Mouse (Mus musculus) heart, embryonic 14.5 days (tissue): Measurements from ENCODE around the gene Cacng7. TPM values are rescaled to one million over a fixed set of nuclear protein-coding genes. Genes with fewer than 3 reads are reported as not detected.
"Not testable (repeated sequence)": the region's sequence is repeated elsewhere in the genome, so short reads cannot be mapped to it uniquely, and the experiment has no call there.

Experiments used
- ATAC-seq: fragments of 200-750 bp; cut with Nextera tagmentation; 2 replicates; pipeline ENCODE4 v1.8.0; 2017; ENCODE audit warnings: low read depth, moderate TSS enrichment; ENCODE audit not compliant: insufficient number of reproducible peaks, insufficient read depth, low FRiP score
- H3K27ac ChIP-seq, 2 experiments: fragments of 200-500 bp in 1 of 2; fragments of 300-500 bp in 1 of 2; sonication (generic) in 1 of 2; replicated peaks in 1 of 2; 2 replicates each; pipeline ENCODE4 v1.5.1; 2012 to 2014; ENCODE audit warnings: low read depth in 2 of 2, low read length in 2 of 2, control low read depth in 1 of 2, mild to moderate bottlenecking in 1 of 2, mixed read lengths in 1 of 2; ENCODE audit not compliant: control insufficient read depth in 1 of 2, insufficient read depth in 1 of 2
- H3K27me3 ChIP-seq: fragments of 300-500 bp; sonication (generic); 2 replicates; pipeline ENCODE4 v1.6.1; 2014; ENCODE audit warnings: mild to moderate bottlenecking, low read length, control low read depth; ENCODE audit not compliant: control insufficient read depth, insufficient read depth
- H3K36me3 ChIP-seq: fragments of 300-500 bp; sonication (generic); 2 replicates; pipeline ENCODE4 v1.6.1; 2014; ENCODE audit warnings: mild to moderate bottlenecking, control low read depth, low read length, mixed read lengths; ENCODE audit not compliant: control insufficient read depth, insufficient read depth
- H3K4me1 ChIP-seq, 2 experiments: fragments of 200-500 bp in 1 of 2; fragments of 300-500 bp in 1 of 2; sonication (generic) in 1 of 2; 2 replicates each; pipeline ENCODE4 v1.6.1; 2012 to 2014; ENCODE audit warnings: low read length in 2 of 2, control low read depth in 1 of 2, mixed read lengths in 1 of 2; ENCODE audit not compliant: control insufficient read depth in 2 of 2, insufficient read depth in 2 of 2
- H3K4me2 ChIP-seq: fragments of 300-500 bp; sonication (generic); 2 replicates; pipeline ENCODE4 v1.6.1; 2014; ENCODE audit warnings: mild to moderate bottlenecking, low read length
- H3K4me3 ChIP-seq, 2 experiments: fragments of 200-500 bp in 1 of 2; fragments of 300-500 bp in 1 of 2; sonication (generic) in 1 of 2; 2 replicates each; pipeline ENCODE4 v1.5.1; 2012 to 2014; ENCODE audit warnings: low read length in 2 of 2, mild to moderate bottlenecking in 2 of 2, control low read depth in 1 of 2, low read depth in 1 of 2, moderate library complexity in 1 of 2; ENCODE audit not compliant: control insufficient read depth in 1 of 2, insufficient read depth in 1 of 2
- H3K9ac ChIP-seq: fragments of 300-500 bp; sonication (generic); 2 replicates; pipeline ENCODE4 v1.6.1; 2014; ENCODE audit warnings: mild to moderate bottlenecking, low read length
- H3K9me3 ChIP-seq: fragments of 300-500 bp; sonication (generic); 2 replicates; pipeline ENCODE4 v1.6.1; 2016; ENCODE audit warnings: low read length, control low read depth; ENCODE audit not compliant: control insufficient read depth
- WGBS: fragments of 180-500 bp; shearing (Covaris S2); extraction: QIAGEN DNeasy Blood & Tissue Kit; methylation state at CpG from one replicate; pipeline ENCODE4 v1.1.7; 2014; 5-methylcytosine and 5-hydroxymethylcytosine counted together
- polyA plus RNA-seq: library from polyadenylated mRNA; unstranded; fragments of >200 nt; fragmentation: Nextera tagmentation; extraction: Ambion mirVana; gene quantifications from 2 replicates; pipeline ENCODE4 v1.2.1, GENCODE M21; 2014

The Cacng7 gene
- polyA plus RNA-seq, 1 experiment from 2014 or later: 0.39 TPM

- H3K36me3 ChIP-seq: no peaks in the 10 kb centered on the region
- peak overlapping the region; percentile 11; the same call in 1 of the 2 replicates for H3K9ac ChIP-seq
- no peak overlapping the region for H3K27ac ChIP-seq
- 6% methylated on average over 11 of the region's 12 CpGs for WGBS
- no peaks in the 10 kb centered on the region for H3K9me3 ChIP-seq
- H3K4me3 ChIP-seq: 0 out of 4 replicates have a peak overlapping the region, but pooled peaks of 1 of the 2 experiments have one; percentile 13
- no peaks in the 10 kb centered on the region; a peak in 1 of 4 replicates for H3K4me1 ChIP-seq
- peak overlapping the region; percentile 45 for H3K4me2 ChIP-seq
- no peak for ATAC-seq
- 0 out of 2 replicates have a peak, but pooled peaks cover 3% of the 10 kb centered on the region for H3K27me3 ChIP-seq
Observed at GRCm38 (mm10) chr7:3391081-3391451, 58.3 kb downstream of the Cacng7 start.

- Histone ChIP-seq H3K36me3 (no peaks in the 10 kb centered on the region), H3K4me2 (no peak overlapping the region), H3K4me3 (no peak overlapping the region), H3K27ac (no peak overlapping the region), H3K9ac (no peak overlapping the region), H3K4me1 (no peaks in the 10 kb centered on the region; a peak in 1 of 4 replicates), H3K27me3 (0 out of 2 replicates have a peak, but pooled peaks cover 3% of the 10 kb centered on the region), H3K9me3 (no peaks in the 10 kb centered on the region)
- 30% methylated on average over 4 of the region's 4 CpGs for WGBS
- ATAC-seq: no peak
Observed at GRCm38 (mm10) chr7:3391809-3392208, 59.1 kb downstream of the Cacng7 start.

GRCm38 (mm10) chr7:3397355-3397754 is 64.6 kb downstream of the Cacng7 start:
- ATAC-seq: no peak
- H3K27me3 ChIP-seq: no peaks in the 10 kb centered on the region
- 80% methylated on average over 10 of the region's 10 CpGs for WGBS
- no peaks in the 10 kb centered on the region for H3K36me3 ChIP-seq
- H3K4me1 ChIP-seq: no peaks in the 10 kb centered on the region
- no peak overlapping the region for H3K4me3 ChIP-seq
- no peaks in the 10 kb centered on the region for H3K9me3 ChIP-seq
- no peak overlapping the region for H3K9ac ChIP-seq
- no peak overlapping the region for H3K27ac ChIP-seq
- H3K4me2 ChIP-seq: no peak overlapping the region

GRCm38 (mm10) chr7:3397797-3398196 is 65.0 kb downstream of the Cacng7 start:
- no peaks in the 10 kb centered on the region for H3K27me3 ChIP-seq
- H3K9me3 ChIP-seq: no peaks in the 10 kb centered on the region
- no peak overlapping the region for H3K4me3 ChIP-seq
- no peak overlapping the region for H3K9ac ChIP-seq
- no peak for ATAC-seq
- no peak overlapping the region for H3K4me2 ChIP-seq
- H3K36me3 ChIP-seq: no peaks in the 10 kb centered on the region
- 65% methylated on average over 7 of the region's 7 CpGs for WGBS
- H3K27ac ChIP-seq: no peak overlapping the region
- no peaks in the 10 kb centered on the region for H3K4me1 ChIP-seq

GRCm38 (mm10) chr7:3398363-3398762 is 65.6 kb downstream of the Cacng7 start:
- not testable (repeated sequence) for H3K27ac ChIP-seq, H3K4me1 ChIP-seq, H3K27me3 ChIP-seq, ATAC-seq, H3K36me3 ChIP-seq, H3K9ac ChIP-seq, H3K4me2 ChIP-seq, H3K9me3 ChIP-seq, H3K4me3 ChIP-seq
- WGBS: 91% methylated on average over 8 of the region's 8 CpGs

- Histone ChIP-seq H3K27ac (no peak overlapping the region), H3K4me3 (no peak overlapping the region), H3K9ac (no peak overlapping the region), H3K36me3 (no peaks in the 10 kb centered on the region), H3K9me3 (no peaks in the 10 kb centered on the region), H3K4me1 (no peaks in the 10 kb centered on the region), H3K4me2 (no peak overlapping the region), H3K27me3 (no peaks in the 10 kb centered on the region)
- ATAC-seq: no peak
Observed at GRCm38 (mm10) chr7:3399937-3400336, 67.2 kb downstream of the Cacng7 start.

- Histone ChIP-seq H3K27me3 (peaks cover 46% of the 10 kb centered on the region), H3K4me2 (no peak overlapping the region), H3K27ac (no peak overlapping the region), H3K9me3 (no peaks in the 10 kb centered on the region), H3K4me1 (peaks cover 5 to 7% of the 10 kb centered on the region in 2 experiments; a peak in 2 of 4 replicates), H3K4me3 (no peak overlapping the region), H3K9ac (no peak overlapping the region), H3K36me3 (no peaks in the 10 kb centered on the region)
- WGBS: 48% methylated on average over 11 of the region's 11 CpGs
- ATAC-seq: no peak
Observed at GRCm38 (mm10) chr7:3409729-3410520, 77.2 kb downstream of the Cacng7 start.
